Mouse (Mus musculus) cerebellum, adult 2 months (tissue): ENCODE results near the gene Ercc6l2.

Source experiments
- CTCF ChIP-seq: fragments of 200-500 bp; IDR thresholded peaks from 2 replicates; pipeline ENCODE4 v1.5.1; 2011; ENCODE audit warnings: low read depth, mild to moderate bottlenecking, control low read depth, low read length, moderate library complexity, borderline replicate concordance; ENCODE audit not compliant: insufficient read depth
- POLR2A ChIP-seq: fragments of 200-500 bp; IDR thresholded peaks from 2 replicates; pipeline ENCODE4 v1.6.1; 2011; ENCODE audit warnings: low read length, control low read depth, borderline replicate concordance; ENCODE audit not compliant: insufficient read depth

DNA sequence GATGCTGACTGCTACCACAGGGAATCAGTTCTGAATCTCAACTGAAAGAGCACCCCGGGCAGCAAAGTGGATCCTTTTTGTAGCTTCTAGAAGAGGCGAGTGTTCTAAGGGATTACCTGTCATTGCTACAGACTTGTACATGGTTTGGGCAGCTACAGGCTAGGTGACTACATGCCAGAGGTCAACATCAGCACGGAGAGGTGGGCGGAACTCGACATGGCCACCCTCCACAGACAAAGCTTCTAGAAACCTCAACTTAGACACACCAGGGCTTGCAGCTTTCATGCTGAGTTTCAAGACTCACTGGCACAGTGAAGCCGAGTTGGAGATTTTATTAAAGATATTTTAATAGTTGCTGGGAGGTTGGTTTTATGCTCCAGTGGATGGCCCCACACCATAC lies 98.1 kb downstream of the Ercc6l2 start:
- TF ChIP-seq CTCF (no peak), POLR2A (no peak)
